ENCODE assay signal across 40 mouse cellular contexts in genomic region chr11:61705581-61705980, GRCm38 (mm10). TPM values are rescaled to one million over a fixed set of nuclear protein-coding genes. Genes with fewer than 3 reads are reported as not detected.
"Had no signal": no experiment of that assay in that cellular context is flagged by ENCODE, and none has a peak within 500 bp of the region (broad histone marks: within the 10 kb centered on the region; RNA-seq: fewer than 3 reads in every experiment).

No protein-coding gene starts in this region.

- H3K9me3 ChIP-seq: limb, embryonic 10.5 days; limb, embryonic 12.5 days; limb, embryonic 13.5 days; limb, embryonic 15.5 days; liver, embryonic 12.5 days; liver, embryonic 13.5 days; liver, embryonic 15.5 days; lung, embryonic 15.5 days; megakaryocyte, embryonic 14.5 days; midbrain, embryonic 12.5 days; midbrain, embryonic 13.5 days; midbrain, embryonic 15.5 days; neural tube, embryonic 12.5 days had no signal

- H3K4me1 ChIP-seq: liver, embryonic 15.5 days; lung, embryonic 15.5 days; midbrain, embryonic 15.5 days had no signal

- H3K4me3 ChIP-seq: limb, embryonic 10.5 days; limb, embryonic 12.5 days; limb, embryonic 13.5 days; limb, embryonic 15.5 days; liver, embryonic 12.5 days; liver, embryonic 13.5 days; liver, embryonic 15.5 days; lung, embryonic 15.5 days; megakaryocyte, embryonic 14.5 days; midbrain, embryonic 12.5 days; midbrain, embryonic 13.5 days; midbrain, embryonic 15.5 days; myocyte; neural tube, embryonic 12.5 days had no signal

- H3K9ac ChIP-seq: limb, embryonic 12.5 days; limb, embryonic 13.5 days; limb, embryonic 15.5 days; liver, embryonic 12.5 days; liver, embryonic 13.5 days; liver, embryonic 14.5 days; liver, embryonic 15.5 days; liver, postnatal 0 days; lung, embryonic 14.5 days; lung, embryonic 15.5 days; midbrain, embryonic 12.5 days; midbrain, embryonic 13.5 days; midbrain, embryonic 15.5 days; neural tube, embryonic 12.5 days had no signal

- H3K4me2 ChIP-seq: limb, embryonic 12.5 days; limb, embryonic 13.5 days; limb, embryonic 15.5 days; liver, embryonic 11.5 days; liver, embryonic 12.5 days; liver, embryonic 13.5 days; liver, embryonic 15.5 days; lung, embryonic 14.5 days; lung, embryonic 15.5 days; midbrain, embryonic 11.5 days; midbrain, embryonic 12.5 days; midbrain, embryonic 13.5 days; midbrain, embryonic 15.5 days; neural tube, embryonic 12.5 days had no signal

- H3K27me3 ChIP-seq: limb, embryonic 12.5 days; limb, embryonic 13.5 days; limb, embryonic 15.5 days; liver, embryonic 13.5 days; lung, embryonic 15.5 days; midbrain, embryonic 12.5 days; midbrain, embryonic 13.5 days; midbrain, embryonic 15.5 days; neural tube, embryonic 12.5 days had no signal

- H3K27ac ChIP-seq: limb, embryonic 10.5 days; limb, embryonic 12.5 days; limb, embryonic 13.5 days; limb, embryonic 15.5 days; liver, embryonic 12.5 days; liver, embryonic 13.5 days; liver, embryonic 14.5 days; liver, embryonic 15.5 days; lung, embryonic 15.5 days; macrophage; midbrain, embryonic 12.5 days; midbrain, embryonic 13.5 days; midbrain, embryonic 15.5 days; neural tube, embryonic 12.5 days had no signal

- DNase-seq: left cerebral cortex, postnatal 4 days; liver; liver, embryonic 13.5 days; liver, postnatal 0 days; lung, adult 18-20 months; lung, adult 2 months; lung, embryonic 14.5 days; lung, postnatal 10 days; lung, postnatal 14 days; lung, postnatal 36 days; lung, postnatal 4 days; midbrain, embryonic 14.5 days had no signal

- H3K36me3 ChIP-seq: limb, embryonic 13.5 days; limb, embryonic 15.5 days; lung, embryonic 15.5 days; midbrain, embryonic 12.5 days; midbrain, embryonic 13.5 days; midbrain, embryonic 15.5 days; neural tube, embryonic 12.5 days had no signal

RNA-seq across cellular contexts. Expression of gene Slc5a10, which starts 15.0 kb away (rescaled TPM):
- total RNA-seq: left cerebral cortex, postnatal 10 days; liver, adult 2 months; megakaryocyte progenitor cell, adult 5-6 weeks; megakaryocyte, adult 5-6 weeks; megakaryocyte-erythroid progenitor cell, adult 5-6 weeks; midbrain, postnatal 0 days; monocyte, adult 5-6 weeks had no signal
- polyA plus RNA-seq: limb, embryonic 15.5 days; liver, adult 2 months; liver, embryonic 11.5 days; liver, embryonic 12.5 days; liver, embryonic 13.5 days; liver, embryonic 14.5 days; liver, embryonic 15.5 days; liver, embryonic 16.5 days; liver, postnatal 0 days; lung, adult 2 months; lung, embryonic 14.5 days; lung, embryonic 15.5 days; macrophage; midbrain, embryonic 11.5 days; midbrain, embryonic 12.5 days; midbrain, embryonic 14.5 days; midbrain, embryonic 15.5 days; midbrain, embryonic 16.5 days; neural tube, embryonic 11.5 days; neural tube, embryonic 12.5 days had no signal

RNA-seq across cellular contexts. Expression of gene Fam83g, which starts 21.7 kb away (rescaled TPM):
- total RNA-seq: left cerebral cortex, postnatal 25 days; megakaryocyte progenitor cell, adult 5-6 weeks; megakaryocyte, adult 5-6 weeks; megakaryocyte-erythroid progenitor cell, adult 5-6 weeks; monocyte, adult 5-6 weeks had no signal
- polyA plus RNA-seq: macrophage, myocyte had no signal
